Mouse (Mus musculus): ENCODE data around the gene Tmem107.

GRCm38 (mm10) chr11:69118765-69119164 lies 48.2 kb downstream of the Tmem107 start:
- TF ChIP-seq CTCF (IDR thresholded peaks at IDR 0.05) (no peak), EP300 (IDR thresholded peaks at IDR 0.05) (no peak; the same call in 1 of the 2 replicates)
